Mouse (Mus musculus): ENCODE measurements at regions not wholly inside any gene's neighbourhood (a gene's known extent, or its start where the extent isn't known, plus 50 kb on each side); places are given as distances from the start of the nearest gene placed in this dataset.
A peak's percentile ranks its signal among the peaks of the same experiment; 100 is the strongest.

GRCm38 (mm10) chr1:51697265-51698192 is 218.3 kb downstream of the Myo1b start:
- H3K27ac ChIP-seq (replicated peaks; ENCODE audit: low read depth, low read length), result no peak overlapping the region
- no peaks in the 10 kb centered on the region for H3K36me3 ChIP-seq (ENCODE audit: control insufficient read depth, insufficient read depth, low read length)
- 0 out of 2 replicates have a peak, but pooled peaks cover 6% of the 10 kb centered on the region for H3K4me1 ChIP-seq (ENCODE audit: control insufficient read depth, insufficient read depth, low read length)
- no peaks in the 10 kb centered on the region for H3K27me3 ChIP-seq (replicated peaks; ENCODE audit: control insufficient read depth, insufficient read depth, low read length)
- peak overlapping the region; percentile 37 for H3K4me2 ChIP-seq (ENCODE audit: low read depth, low read length)
- no peak overlapping the region for H3K9ac ChIP-seq (ENCODE audit: low read depth, low read length)
- ATAC-seq (ENCODE audit: low read depth), result peak; percentile 55; the same call in 1 of the 2 replicates
- H3K9me3 ChIP-seq (ENCODE audit: control insufficient read depth, low read length), result no peaks in the 10 kb centered on the region
- peak; percentile 50 for DNase-seq (ENCODE audit: low spot score)
- WGBS, result 14% methylated on average over 19 of the region's 19 CpGs
- peak overlapping the region; percentile 2 for H3K4me3 ChIP-seq (ENCODE audit: low read depth, low read length)

- H3K36me3 ChIP-seq (ENCODE audit: control insufficient read depth, insufficient read depth, low read length), result no peaks in the 10 kb centered on the region
- H3K27ac ChIP-seq (replicated peaks; ENCODE audit: low read depth, low read length), result no peak overlapping the region
- H3K9ac ChIP-seq (ENCODE audit: low read depth, low read length), result no peak overlapping the region
- 57% methylated on average over 2 of the region's 2 CpGs for WGBS
- H3K4me2 ChIP-seq (ENCODE audit: low read depth, low read length), result no peak overlapping the region
- H3K27me3 ChIP-seq (replicated peaks; ENCODE audit: control insufficient read depth, insufficient read depth, low read length), result no peaks in the 10 kb centered on the region
- no peak overlapping the region for H3K4me3 ChIP-seq (ENCODE audit: low read depth, low read length)
- DNase-seq (ENCODE audit: low spot score) (no peak), ATAC-seq (ENCODE audit: low read depth) (no peak)
- 0 out of 2 replicates have a peak, but pooled peaks cover 6% of the 10 kb centered on the region for H3K4me1 ChIP-seq (ENCODE audit: control insufficient read depth, insufficient read depth, low read length)
- no peaks in the 10 kb centered on the region for H3K9me3 ChIP-seq (ENCODE audit: control insufficient read depth, low read length)
Measured at GRCm38 (mm10) chr1:51696471-51696870, 218.2 kb upstream of the Nabp1 start.

GRCm38 (mm10) chr1:51690878-51691277 is 212.7 kb upstream of the Nabp1 start:
- no peak for DNase-seq (ENCODE audit: low spot score)
- no peak overlapping the region for H3K9ac ChIP-seq (ENCODE audit: low read depth, low read length)
- ATAC-seq (ENCODE audit: low read depth), result no peak
- no peaks in the 10 kb centered on the region for H3K4me1 ChIP-seq (ENCODE audit: control insufficient read depth, insufficient read depth, low read length)
- no peak overlapping the region for H3K4me2 ChIP-seq (ENCODE audit: low read depth, low read length)
- H3K4me3 ChIP-seq (ENCODE audit: low read depth, low read length), result no peak overlapping the region
- WGBS, result 89% methylated on average over 10 of the region's 10 CpGs
- H3K9me3 ChIP-seq (ENCODE audit: control insufficient read depth, low read length), result no peaks in the 10 kb centered on the region
- H3K36me3 ChIP-seq (ENCODE audit: control insufficient read depth, insufficient read depth, low read length), result no peaks in the 10 kb centered on the region
- H3K27ac ChIP-seq (replicated peaks; ENCODE audit: low read depth, low read length), result no peak overlapping the region
- H3K27me3 ChIP-seq (replicated peaks; ENCODE audit: control insufficient read depth, insufficient read depth, low read length), result no peaks in the 10 kb centered on the region

GRCm38 (mm10) chr1:51689461-51690223 is 211.4 kb upstream of the Nabp1 start:
- DNase-seq (ENCODE audit: low spot score) (peak; percentile 63), ATAC-seq (ENCODE audit: low read depth) (no peak)
- H3K27ac ChIP-seq (replicated peaks; ENCODE audit: low read depth, low read length), result no peak overlapping the region
- H3K27me3 ChIP-seq (replicated peaks; ENCODE audit: control insufficient read depth, insufficient read depth, low read length), result no peaks in the 10 kb centered on the region
- no peak overlapping the region for H3K9ac ChIP-seq (ENCODE audit: low read depth, low read length)
- H3K4me2 ChIP-seq (ENCODE audit: low read depth, low read length), result no peak overlapping the region
- no peaks in the 10 kb centered on the region for H3K4me1 ChIP-seq (ENCODE audit: control insufficient read depth, insufficient read depth, low read length)
- no peaks in the 10 kb centered on the region for H3K9me3 ChIP-seq (ENCODE audit: control insufficient read depth, low read length)
- no peaks in the 10 kb centered on the region for H3K36me3 ChIP-seq (ENCODE audit: control insufficient read depth, insufficient read depth, low read length)
- 69% methylated on average over 9 of the region's 9 CpGs for WGBS
- no peak overlapping the region for H3K4me3 ChIP-seq (ENCODE audit: low read depth, low read length)

- H3K27me3 ChIP-seq (replicated peaks; ENCODE audit: control insufficient read depth, insufficient read depth, low read length), result no peaks in the 10 kb centered on the region
- H3K4me2 ChIP-seq (ENCODE audit: low read depth, low read length), result no peak overlapping the region
- H3K4me1 ChIP-seq (ENCODE audit: control insufficient read depth, insufficient read depth, low read length), result no peaks in the 10 kb centered on the region
- DNase-seq (ENCODE audit: low spot score), result no peak
- no peak overlapping the region for H3K27ac ChIP-seq (replicated peaks; ENCODE audit: low read depth, low read length)
- no peak overlapping the region for H3K4me3 ChIP-seq (ENCODE audit: low read depth, low read length)
- no peaks in the 10 kb centered on the region for H3K9me3 ChIP-seq (ENCODE audit: control insufficient read depth, low read length)
- 76% methylated on average over 5 of the region's 5 CpGs for WGBS
- no peak overlapping the region for H3K9ac ChIP-seq (ENCODE audit: low read depth, low read length)
- H3K36me3 ChIP-seq (ENCODE audit: control insufficient read depth, insufficient read depth, low read length), result no peaks in the 10 kb centered on the region
- ATAC-seq (ENCODE audit: low read depth), result no peak
Measured at GRCm38 (mm10) chr1:51688946-51689345, 210.7 kb upstream of the Nabp1 start.

GRCm38 (mm10) chr1:51688224-51688545 is 210.0 kb upstream of the Nabp1 start:
- Histone ChIP-seq H3K4me2 (ENCODE audit: low read depth, low read length) (no peak overlapping the region), H3K36me3 (ENCODE audit: control insufficient read depth, insufficient read depth, low read length) (no peaks in the 10 kb centered on the region), H3K9me3 (ENCODE audit: control insufficient read depth, low read length) (no peaks in the 10 kb centered on the region), H3K4me1 (ENCODE audit: control insufficient read depth, insufficient read depth, low read length) (no peaks in the 10 kb centered on the region), H3K27ac (replicated peaks; ENCODE audit: low read depth, low read length) (no peak overlapping the region), H3K9ac (ENCODE audit: low read depth, low read length) (no peak overlapping the region), H3K27me3 (replicated peaks; ENCODE audit: control insufficient read depth, insufficient read depth, low read length) (no peaks in the 10 kb centered on the region), H3K4me3 (ENCODE audit: low read depth, low read length) (no peak overlapping the region)
- 59% methylated on average over 1 of the region's 1 CpGs for WGBS
- DNase-seq (ENCODE audit: low spot score) (no peak), ATAC-seq (ENCODE audit: low read depth) (no peak)

GRCm38 (mm10) chr1:51687484-51688223 is 209.4 kb upstream of the Nabp1 start:
- Histone ChIP-seq H3K4me3 (ENCODE audit: low read depth, low read length) (no peak overlapping the region), H3K4me2 (ENCODE audit: low read depth, low read length) (no peak overlapping the region), H3K36me3 (ENCODE audit: control insufficient read depth, insufficient read depth, low read length) (no peaks in the 10 kb centered on the region), H3K27ac (replicated peaks; ENCODE audit: low read depth, low read length) (no peak overlapping the region), H3K9ac (ENCODE audit: low read depth, low read length) (no peak overlapping the region), H3K9me3 (ENCODE audit: control insufficient read depth, low read length) (no peaks in the 10 kb centered on the region), H3K27me3 (replicated peaks; ENCODE audit: control insufficient read depth, insufficient read depth, low read length) (no peaks in the 10 kb centered on the region), H3K4me1 (ENCODE audit: control insufficient read depth, insufficient read depth, low read length) (no peaks in the 10 kb centered on the region)
- DNase-seq (ENCODE audit: low spot score) (peak; percentile 40), ATAC-seq (ENCODE audit: low read depth) (peak; percentile 70; the same call in 1 of the 2 replicates)
- 39% methylated on average over 7 of the region's 7 CpGs for whole genome bisulfite sequencing

GRCm38 (mm10) chr1:51686759-51687158 is 208.5 kb upstream of the Nabp1 start:
- WGBS, result 78% methylated on average over 3 of the region's 3 CpGs
- Histone ChIP-seq H3K36me3 (ENCODE audit: control insufficient read depth, insufficient read depth, low read length) (no peaks in the 10 kb centered on the region), H3K9me3 (ENCODE audit: control insufficient read depth, low read length) (no peaks in the 10 kb centered on the region), H3K27ac (replicated peaks; ENCODE audit: low read depth, low read length) (no peak overlapping the region), H3K4me3 (ENCODE audit: low read depth, low read length) (no peak overlapping the region), H3K27me3 (replicated peaks; ENCODE audit: control insufficient read depth, insufficient read depth, low read length) (no peaks in the 10 kb centered on the region), H3K4me2 (ENCODE audit: low read depth, low read length) (no peak overlapping the region), H3K9ac (ENCODE audit: low read depth, low read length) (no peak overlapping the region), H3K4me1 (ENCODE audit: control insufficient read depth, insufficient read depth, low read length) (no peaks in the 10 kb centered on the region)
- ATAC-seq (ENCODE audit: low read depth), result no peak
- DNase-seq (ENCODE audit: low spot score), result no peak

All from embryonic facial prominence, embryonic 14.5 days (tissue).